Mouse (Mus musculus) left cerebral cortex, postnatal 10 days (tissue): ENCODE data around the gene Bpifb6. TPM values are rescaled to one million over a fixed set of nuclear protein-coding genes. Genes with fewer than 3 reads are reported as not detected.

Experiments
- DNase-seq, 2 experiments: peaks; one replicate each; pipeline ENCODE4 v3.0.0; 2021 to 2022; ENCODE audit warnings: low spot score in 2 of 2, mixed read lengths in 1 of 2; ENCODE audit errors: extremely low spot score in 1 of 2
- intact Hi-C: fragments of 180-260 bp; cut with DNase I; formaldehyde crosslinking; loops from one replicate; pipeline ENCODE4 v1.15.1; 2025
- total RNA-seq, 2 experiments: library from RNA; stranded (reverse); gene quantifications; 2 replicates each; pipeline ENCODE4 v1.2.3; 2021

The Bpifb6 gene
- total RNA-seq: not detected

DNA sequence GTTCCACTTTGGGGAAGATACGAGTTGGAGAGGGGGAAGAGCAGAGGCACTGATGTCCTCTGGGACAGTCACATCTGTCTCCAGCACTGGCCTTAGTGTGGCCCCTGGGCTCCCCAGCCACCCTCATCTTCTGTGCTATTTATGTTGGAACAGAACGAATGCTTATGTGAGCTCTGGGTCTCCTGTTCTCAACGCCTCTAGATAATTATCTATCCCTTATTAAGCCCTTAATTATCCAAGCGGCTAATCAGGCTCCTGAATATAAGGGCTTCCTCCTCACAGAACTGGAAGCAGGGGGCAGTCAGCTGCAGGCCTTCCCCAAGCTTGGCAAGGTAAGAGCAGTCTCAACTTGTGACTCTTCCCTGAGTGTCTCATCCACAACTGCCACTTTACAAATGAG is at the start of gene Bpifb6:
Bpifb6 (plus strand) TSS at position 301 of the 400 bp plus-strand sequence.
- DNase-seq: no peak
- intact Hi-C loops: no loop called here

DNA sequence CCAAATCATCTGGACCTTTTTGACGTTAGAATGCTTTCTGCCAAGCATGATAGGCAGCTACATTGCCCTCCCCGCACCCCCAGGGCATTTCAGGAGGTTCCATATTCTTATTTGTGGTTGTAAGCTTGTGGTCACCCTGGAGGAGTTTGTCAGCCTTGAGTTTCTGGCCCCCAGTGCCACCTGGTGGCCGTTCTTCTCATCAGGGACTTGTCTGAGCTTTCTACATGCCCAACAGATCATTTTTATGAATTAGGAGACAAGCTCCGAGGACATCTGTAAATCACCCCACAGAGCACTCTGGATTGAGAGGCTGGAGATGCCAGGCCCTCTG is 49.2 kb upstream of the Bpifb6 start:
- peak; percentile 28 to 65 for DNase-seq
- intact Hi-C loops: loop anchor here (2.0 kb wide), 1 partner anchor 182 kb away; no protein-coding TSS in a partner anchor

DNA sequence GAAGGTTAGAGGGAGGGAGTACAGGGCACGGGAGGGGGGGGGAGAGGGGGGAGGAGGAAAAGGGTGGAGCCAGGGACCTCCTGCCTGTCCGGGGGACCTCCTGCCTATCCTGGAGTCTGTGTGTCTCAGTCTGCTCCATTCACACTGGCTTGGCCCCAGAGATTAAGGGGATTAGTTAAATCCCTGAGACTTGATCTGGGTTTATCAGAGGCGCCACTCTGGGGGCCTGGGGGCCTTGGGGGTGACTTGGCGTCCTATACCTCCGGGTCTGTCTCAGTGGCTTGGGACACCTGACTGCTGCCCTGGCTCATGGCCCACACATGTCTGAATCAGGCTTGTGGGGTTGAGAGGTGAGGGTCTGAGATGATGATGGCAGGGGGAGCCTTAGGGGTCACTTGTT is 46.6 kb upstream of the Bpifb6 start:
- no peak for DNase-seq
- intact Hi-C loops: no loop called here

DNA sequence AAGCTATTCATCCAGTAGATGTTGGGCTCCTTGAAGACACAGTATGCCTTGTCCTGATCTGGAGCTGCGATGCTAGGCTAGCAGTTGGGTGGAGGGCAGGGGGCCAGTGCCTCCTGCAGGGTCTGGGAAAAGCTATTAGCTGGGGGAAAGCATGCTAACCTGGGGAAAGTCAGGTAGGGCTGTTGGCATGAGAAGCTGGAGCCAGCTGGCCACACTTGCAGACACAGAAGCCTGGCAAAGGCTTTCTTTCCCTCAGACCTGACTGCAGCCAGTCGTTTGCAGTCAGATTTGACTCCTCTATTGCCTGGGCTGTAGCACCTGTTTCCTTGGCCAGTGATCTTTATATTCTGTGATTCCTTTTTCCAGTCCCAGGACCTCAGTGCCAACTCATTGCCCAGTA is 40.6 kb upstream of the Bpifb6 start:
- intact Hi-C loops: no loop called here
- DNase-seq: peak in 1 of 2 experiments; percentile 13

DNA sequence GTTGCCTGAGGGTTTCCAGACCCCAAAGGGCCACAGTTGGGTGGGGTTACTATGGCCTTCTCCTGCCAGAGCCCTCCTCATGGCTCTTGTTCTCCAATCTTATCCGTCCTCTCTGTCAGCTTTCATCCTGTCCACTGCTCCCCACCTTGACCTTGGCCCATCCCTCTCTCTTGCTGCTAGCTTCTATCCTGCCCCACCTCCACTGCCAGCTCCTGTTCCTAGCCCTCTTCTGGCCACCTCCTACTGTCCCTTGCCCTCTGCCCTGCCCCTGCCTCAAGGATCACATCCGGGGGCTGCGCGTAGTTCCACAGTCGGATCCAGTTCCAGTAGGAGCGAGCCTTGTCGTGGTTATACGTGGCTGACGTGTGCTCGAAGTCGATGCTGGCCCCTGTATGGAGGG is 39.9 kb upstream of the Bpifb6 start:
- intact Hi-C loops: no loop called here
- no peak for DNase-seq

DNA sequence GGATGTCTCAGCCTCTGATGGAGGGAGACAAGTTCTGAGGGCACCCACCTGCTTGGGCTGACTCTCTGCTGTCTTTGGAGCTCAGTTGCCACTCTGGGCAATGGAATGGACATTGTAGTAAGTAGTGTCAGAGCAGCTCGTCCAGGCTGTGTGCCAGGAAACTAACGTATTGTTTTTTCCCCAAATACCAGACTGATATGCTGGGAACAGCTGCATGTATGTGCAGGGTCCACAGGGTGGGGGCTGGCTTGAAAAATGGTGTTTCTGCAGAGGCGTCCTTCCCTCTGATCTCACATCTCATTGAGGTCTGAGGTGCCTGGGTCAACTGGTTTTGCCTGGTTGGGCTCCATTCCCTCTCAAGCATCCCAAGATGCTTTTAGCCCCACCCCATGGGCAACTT is 39.5 kb upstream of the Bpifb6 start:
- no peak for DNase-seq

DNA sequence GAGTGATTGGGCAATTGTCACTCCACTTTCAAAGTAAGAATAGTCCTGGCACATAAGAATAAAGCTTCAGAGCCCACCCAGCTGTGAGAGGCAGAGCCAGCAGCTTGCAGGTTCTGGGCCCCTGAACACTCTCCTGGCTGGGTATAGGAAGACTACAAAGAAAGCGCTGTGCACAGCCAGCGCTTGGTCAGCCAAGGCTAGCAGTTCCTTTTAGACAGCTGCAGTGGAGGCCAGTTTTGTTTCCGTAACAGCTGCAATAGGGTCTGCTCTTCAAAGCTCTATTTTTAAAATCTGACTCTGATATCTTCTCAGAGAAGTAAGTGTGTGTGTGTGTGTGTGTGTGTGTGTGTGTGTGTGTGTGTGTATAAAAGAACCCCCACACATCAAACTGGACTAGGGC is 38.2 kb upstream of the Bpifb6 start:
- intact Hi-C loops: no loop called here
- peak in 1 of 2 experiments; percentile 5 for DNase-seq

More for the DNA sequence above, 39.5 kb upstream of the Bpifb6 start:
- intact Hi-C loops: no loop called here

DNA sequence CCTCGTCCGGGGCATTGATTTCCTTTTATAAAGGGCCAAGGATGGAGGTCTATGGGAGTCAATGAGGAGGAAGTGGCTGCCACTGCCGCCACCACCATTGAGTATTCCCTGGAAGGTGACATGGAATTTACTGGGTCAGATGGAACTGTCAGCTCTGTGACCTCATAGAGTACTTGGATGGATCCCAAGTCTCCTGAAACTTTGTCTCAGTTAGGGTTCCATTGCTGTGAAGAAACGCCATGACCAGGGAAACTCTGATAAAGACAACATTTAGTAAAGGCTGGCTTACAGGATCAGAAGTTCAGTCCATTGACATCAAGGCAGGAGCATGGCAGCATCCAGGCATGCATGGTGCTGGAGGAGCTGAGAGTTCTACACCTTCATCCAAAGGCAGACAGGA is 29.2 kb upstream of the Bpifb6 start, which contains the start of gene Sun5:
Sun5 (minus strand) TSS at position 101 of the 400 bp plus-strand sequence.
- DNase-seq: no peak
- intact Hi-C loops: no loop called here

DNA sequence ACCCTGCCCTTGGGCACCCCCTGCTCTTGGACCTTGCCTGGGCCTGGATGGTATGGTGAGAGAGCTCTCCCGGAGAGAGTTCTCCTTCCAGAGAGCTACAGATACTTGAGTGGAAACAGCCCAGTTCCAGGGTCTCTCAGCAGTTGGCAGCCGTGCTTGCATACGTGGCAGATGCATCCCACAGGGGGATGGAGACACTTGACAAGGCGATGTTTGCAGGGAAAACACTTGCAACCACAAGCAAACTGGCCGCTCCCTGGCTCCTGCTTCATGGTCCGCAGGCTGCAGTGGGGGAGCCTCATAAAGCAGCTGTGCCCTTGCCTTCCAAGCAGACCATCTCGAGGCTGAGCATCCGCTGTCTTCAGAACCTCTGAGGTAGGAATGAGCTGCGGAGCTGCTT is 25.4 kb upstream of the Bpifb6 start, which contains the start of gene Bpifb2:
Bpifb2 (plus strand) TSS at position 301 of the 400 bp plus-strand sequence.
- DNase-seq: peak in 1 of 2 experiments; percentile 13
- intact Hi-C loops: no loop called here

DNA sequence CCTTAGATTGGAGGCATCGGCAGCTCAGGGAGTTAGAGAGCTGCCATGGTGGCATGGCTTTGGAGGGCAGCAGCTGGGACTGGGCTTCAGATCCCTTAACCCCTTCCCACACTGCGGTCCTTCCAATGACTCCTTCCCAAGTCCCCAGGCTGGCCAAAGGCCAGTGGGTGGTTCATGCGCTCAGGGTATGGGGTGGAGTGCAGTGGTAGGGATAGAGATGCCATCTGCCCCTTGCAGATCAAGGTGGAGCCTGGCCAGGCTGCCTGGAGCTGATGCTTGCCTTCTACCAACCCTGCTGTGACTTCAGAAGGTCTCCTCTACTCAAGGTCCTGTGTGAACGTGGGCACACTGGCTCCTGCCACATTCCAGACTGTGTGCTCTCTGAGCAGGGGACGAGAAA is 1.1 kb upstream of the Bpifb6 start:
- intact Hi-C loops: no loop called here
- DNase-seq: no peak

DNA sequence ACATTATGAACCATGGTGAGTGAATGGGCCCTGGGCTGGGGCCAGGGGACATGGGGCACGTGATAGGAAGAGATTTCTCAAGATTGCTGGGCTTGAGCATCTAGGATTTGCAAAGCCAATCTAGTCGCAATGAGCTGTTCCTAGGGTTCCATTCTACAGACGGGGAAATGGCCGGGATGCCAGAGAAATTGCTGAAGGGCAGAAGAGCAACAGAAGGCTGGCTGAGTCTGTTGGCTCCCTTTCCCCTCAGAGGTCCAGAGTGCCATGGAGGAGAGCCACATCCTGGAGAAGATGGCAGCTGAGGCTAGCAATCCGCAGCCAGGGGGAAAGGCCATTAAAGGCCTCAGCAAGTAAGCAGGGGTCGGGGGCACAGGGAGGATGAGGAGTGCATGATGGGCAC is 2.5 kb downstream of the Bpifb6 start:
- intact Hi-C loops: no loop called here
- DNase-seq: no peak

DNA sequence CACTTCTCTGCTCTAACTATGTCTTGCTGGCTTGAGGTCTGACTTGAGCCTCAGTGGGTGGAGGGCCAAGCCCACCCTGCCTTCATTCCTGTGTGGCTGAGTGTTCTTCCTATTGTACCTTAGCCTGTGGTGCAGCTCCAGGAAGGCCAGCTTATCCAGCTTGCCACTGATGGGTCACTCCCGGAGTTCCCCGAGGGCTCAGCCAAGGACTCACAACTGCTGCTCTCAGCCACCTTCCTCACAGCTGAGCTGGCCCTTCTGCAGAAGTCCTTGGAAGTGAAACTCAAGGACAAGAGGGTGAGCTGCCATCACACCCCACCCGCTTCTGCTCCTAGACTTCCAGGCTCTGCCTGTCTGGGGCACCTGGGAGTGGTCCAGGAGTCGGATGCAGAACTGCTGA is 6.4 kb downstream of the Bpifb6 start:
- intact Hi-C loops: no loop called here
- no peak for DNase-seq

DNA sequence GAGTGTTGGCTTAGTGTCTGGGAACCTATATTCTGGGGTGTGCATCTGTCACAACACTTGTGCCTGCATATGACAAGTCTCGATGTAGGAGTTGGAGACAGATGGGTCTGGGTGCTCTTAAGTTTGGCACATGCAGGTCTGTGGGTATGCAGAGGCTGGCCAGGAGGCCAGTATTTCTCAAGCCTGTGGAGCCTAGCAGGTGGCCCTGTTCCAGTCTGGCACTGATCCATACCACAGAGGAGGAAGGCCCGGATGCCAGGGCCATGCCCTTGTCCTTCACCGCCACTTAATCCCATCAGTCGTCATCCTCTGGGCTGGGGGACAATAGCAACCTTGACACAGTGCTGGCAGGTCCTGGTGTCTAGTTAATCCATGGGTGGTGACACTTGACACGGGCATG is 14.0 kb downstream of the Bpifb6 start:
- intact Hi-C loops: no loop called here
- peak; percentile 29 to 40 for DNase-seq

DNA sequence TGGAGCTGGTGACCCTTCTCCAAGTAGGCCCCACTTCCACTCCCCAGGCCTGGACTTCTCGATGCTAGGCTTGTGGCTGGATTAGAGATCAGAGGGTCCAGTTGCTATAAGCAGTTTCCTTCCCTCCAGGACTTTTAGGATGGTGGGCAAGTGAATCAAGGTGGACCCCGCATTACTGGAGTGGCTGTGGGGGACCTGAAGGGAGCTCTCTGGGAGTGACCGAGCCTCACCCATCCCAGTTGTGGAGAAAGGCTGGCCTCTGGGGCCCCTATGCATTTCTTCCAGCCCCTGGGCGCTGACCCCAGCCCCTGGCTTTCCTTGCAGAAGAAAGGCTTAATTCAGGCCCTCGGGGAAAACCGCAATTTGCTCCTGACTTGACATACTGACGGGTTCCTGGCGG is 17.7 kb downstream of the Bpifb6 start, which contains the start of gene Bpifb3:
Bpifb3 (plus strand) TSS at position 301 of the 400 bp plus-strand sequence.
- intact Hi-C loops: no loop called here
- DNase-seq: no peak

DNA sequence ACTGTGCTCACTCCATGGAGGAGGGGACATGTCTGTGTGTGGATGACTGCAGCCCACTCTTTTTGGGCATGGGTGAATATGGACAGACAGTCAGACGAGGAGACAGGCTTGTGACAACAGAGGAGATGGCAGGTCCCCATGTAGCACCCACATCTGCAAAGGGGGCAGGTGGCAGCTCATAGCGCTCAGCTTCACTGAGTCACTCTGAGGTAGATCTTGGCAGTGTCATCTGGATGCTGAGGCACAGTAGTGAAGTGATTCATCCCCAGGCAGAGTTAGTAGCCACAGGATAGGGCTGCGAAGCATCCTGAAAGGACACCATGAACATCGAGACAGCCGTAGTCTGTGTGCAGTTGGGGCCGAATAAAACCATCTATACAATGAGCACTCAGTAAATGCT is 21.1 kb downstream of the Bpifb6 start:
- intact Hi-C loops: no loop called here
- no peak for DNase-seq

DNA sequence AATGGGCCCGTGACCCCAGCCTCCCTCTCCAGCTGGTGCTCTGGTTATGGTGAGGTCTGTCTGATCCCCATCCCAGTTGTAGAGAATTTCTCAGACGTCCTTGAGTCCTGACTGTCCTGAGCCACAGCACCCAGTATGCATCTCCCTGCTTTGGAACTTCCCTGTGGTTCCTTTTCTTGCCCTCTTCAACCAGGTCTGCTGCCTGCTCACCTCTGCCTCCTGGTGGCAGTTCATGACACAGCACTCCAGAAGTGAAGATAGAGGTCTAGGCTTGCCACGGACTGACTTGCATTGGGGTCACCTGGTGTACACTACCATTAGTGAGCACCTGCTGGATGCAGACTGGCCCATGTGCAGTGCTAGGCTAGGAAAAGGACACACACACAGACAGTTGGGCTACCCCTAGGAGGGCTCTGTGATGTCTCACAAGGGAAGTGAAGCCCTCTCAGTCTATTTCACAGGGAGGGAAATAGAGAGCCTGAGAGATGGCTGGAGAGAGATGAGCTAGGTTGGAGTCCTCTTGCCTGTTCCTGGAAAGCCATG is 29.8 kb downstream of the Bpifb6 start:
- peak in 1 of 2 experiments; percentile 42 for DNase-seq

DNA sequence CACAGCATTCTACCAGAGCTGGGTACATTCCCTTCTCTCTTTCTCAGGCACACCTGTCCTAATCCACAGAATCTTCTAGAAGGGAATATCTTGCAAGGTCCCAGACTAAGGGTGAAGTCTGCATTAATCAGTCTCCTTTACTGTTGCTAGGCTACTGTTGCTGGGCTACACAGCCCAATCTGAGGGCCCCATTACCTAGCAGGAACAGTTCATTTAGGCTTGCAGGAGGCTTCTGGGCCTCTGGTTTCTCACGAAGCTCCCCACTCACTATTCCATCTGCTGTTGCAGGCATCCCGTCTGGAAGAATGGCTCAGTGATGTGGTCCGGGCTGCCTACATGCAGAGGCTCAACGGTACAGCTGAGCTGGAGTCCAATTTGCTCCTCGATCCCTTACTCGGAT is 30.9 kb downstream of the Bpifb6 start:
- intact Hi-C loops: loop anchor here (5.0 kb wide), 2 partner anchors 124 to 264 kb away; no protein-coding TSS in a partner anchor
- no peak for DNase-seq

More for the DNA sequence above, 29.8 kb downstream of the Bpifb6 start:
- intact Hi-C loops: loop anchor here (5.0 kb wide), 2 partner anchors 123 to 263 kb away; no protein-coding TSS in a partner anchor

DNA sequence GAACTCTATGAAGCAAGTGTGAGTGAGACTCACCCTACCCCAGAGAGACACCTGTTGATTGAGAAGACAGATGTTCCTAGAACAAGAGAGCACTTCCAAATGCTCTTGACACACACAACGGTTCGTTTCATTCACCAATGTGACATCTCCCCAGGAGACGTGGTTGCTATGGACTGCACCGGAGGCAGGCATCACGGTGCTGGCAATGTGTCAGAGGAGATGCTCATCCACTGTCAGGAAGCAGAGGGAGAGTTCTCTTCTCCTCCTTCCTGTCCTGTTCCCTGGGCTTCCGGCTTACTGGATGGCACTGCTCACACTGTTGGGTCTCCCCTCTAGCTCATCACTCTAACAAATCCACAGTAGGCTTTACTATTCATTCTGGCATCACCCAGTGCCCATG is 33.1 kb downstream of the Bpifb6 start:
- intact Hi-C loops: loop anchor here (5.0 kb wide), 2 partner anchors 126 to 266 kb away; no protein-coding TSS in a partner anchor
- no peak for DNase-seq

DNA sequence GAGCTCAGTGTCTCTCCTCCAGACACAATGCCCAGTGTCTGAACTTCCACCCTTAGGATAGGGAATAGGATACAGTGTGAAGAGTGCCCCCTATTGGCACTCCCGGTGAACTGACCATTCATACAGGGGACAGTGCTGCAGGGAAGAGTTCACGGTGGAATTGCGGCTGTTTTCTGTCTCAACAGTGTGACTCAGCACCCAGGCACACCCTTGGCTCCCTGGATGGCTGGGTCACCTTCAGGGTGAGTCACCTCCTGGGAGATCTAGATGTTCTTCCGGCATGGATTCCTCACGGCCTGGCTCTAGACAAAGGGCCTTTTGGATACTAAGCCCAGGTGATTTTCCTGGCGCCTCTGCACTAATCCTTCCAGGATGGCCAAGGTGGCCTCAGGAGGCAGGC is 35.2 kb downstream of the Bpifb6 start:
- no peak for DNase-seq
- intact Hi-C loops: no loop called here

DNA sequence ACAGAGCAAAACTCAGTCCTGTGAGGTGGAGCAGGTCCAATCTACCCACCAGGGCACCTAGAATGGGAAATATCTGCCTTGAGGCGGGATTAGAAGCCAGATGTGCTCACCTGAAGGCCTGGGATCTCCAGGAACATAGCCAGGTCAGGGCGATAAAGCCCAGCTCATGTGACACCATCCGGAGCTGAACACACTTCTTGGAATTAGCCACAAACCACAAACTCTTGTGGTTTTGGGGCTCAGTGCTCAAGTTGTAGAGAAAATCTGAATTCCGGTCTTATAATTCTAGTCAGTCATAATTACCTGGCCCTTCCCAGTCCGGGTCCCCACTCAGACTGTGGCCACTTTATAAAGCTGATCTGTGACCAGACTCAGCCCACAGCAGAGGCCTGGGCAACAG is 37.7 kb downstream of the Bpifb6 start, which contains the start of gene Bpifb4:
Bpifb4 (plus strand) TSS at position 370 of the 400 bp plus-strand sequence.
- intact Hi-C loops: no loop called here
- DNase-seq: no peak

DNA sequence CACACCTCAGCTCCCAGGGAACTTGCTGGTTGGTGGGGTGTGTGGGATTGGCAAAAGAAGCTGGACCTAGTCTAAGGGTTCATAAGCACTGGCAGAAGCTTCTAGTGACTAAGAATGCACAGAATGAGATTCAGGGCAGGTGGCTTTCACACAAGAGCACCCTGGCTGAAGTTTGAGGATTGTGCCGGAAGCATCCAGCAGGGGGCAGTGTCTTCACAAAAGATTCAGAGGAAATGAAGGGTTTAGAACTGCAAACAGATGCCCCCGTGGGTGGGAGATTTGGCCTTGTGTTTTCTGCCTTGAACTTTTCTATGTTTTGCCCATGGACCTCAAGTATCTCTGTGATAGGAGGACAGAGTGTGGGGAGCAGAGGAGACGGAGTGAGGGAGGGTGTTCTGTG is 43.3 kb downstream of the Bpifb6 start:
- no peak for DNase-seq
- intact Hi-C loops: no loop called here
